ENCODE assay signal across 10 mouse cellular contexts in the genomic region with DNA sequence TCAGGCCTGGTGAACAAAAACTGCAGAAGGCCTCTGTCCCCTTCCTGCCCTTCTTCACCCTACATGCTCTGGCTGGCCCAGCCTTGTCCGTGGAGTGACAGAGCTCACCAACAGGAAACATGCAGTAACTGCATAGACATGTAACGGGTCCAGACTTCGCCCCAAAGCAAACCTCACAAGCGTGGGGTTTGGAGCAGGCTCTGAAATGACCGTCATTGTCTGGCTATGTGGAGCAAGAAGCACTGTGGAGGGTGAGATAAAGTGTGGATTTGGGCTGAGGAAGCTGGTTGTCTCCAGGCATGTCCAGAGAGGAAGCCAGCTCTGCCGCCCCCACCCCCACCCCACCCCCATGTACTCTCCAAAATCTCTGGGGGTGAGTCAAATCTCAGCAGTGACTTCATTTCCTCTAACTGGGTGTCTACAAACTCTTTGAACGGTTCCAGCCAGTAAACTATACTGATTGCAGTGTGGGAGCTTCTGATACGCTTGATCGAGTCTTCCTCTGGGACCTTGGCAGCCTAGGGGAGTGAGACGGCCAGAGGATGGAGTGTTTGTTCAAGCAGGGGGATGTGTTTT.
DNase-seq lines count a peak whose midpoint lies in the region; ATAC-seq and TF ChIP-seq lines count a peak whose summit lies in the region.
"Had no signal": no experiment of that assay in that cellular context is flagged by ENCODE, and none has a peak within 500 bp of the region (broad histone marks: within the 10 kb centered on the region; RNA-seq: fewer than 3 reads in every experiment).

No protein-coding gene starts in this region.

- ATAC-seq in midbrain, embryonic 15.5 days (replicated peaks) = no peak

- TF ChIP-seq EP300 in heart, adult 2 months (IDR thresholded peaks at IDR 0.05; ENCODE audit: insufficient read depth, low read depth, low read length) = peak; percentile 47; the same call in 1 of the 2 replicates

- no peak overlapping the region for H3K4me2 ChIP-seq in midbrain, embryonic 15.5 days
- H3K4me2 ChIP-seq: neural tube, embryonic 13.5 days had no signal

- peak overlapping the region; percentile 61 for H3K27ac ChIP-seq in heart, adult 2 months
- H3K27ac ChIP-seq in small intestine, adult 2 months (ENCODE audit: insufficient read depth, low read depth, low read length) = peak overlapping the region; percentile 7; the same call in 1 of the 2 replicates
- no peak overlapping the region for H3K27ac ChIP-seq in midbrain, embryonic 15.5 days
- H3K27ac ChIP-seq: neural tube, embryonic 13.5 days had no signal

- peaks cover 41% of the 10 kb centered on the region for H3K4me1 ChIP-seq in heart, adult 2 months (ENCODE audit: control insufficient read depth, insufficient read depth, low read length)
- H3K4me1 ChIP-seq in small intestine, adult 2 months (ENCODE audit: control insufficient read depth, insufficient read depth, insufficient read length, low read length) = peaks cover 4% of the 10 kb centered on the region
- H3K4me1 ChIP-seq in midbrain, embryonic 15.5 days = no peaks in the 10 kb centered on the region

- no peak for TF ChIP-seq POLR2A in heart, adult 2 months (IDR thresholded peaks at IDR 0.05; ENCODE audit: insufficient read depth, low read depth, low read length)
- no peak for TF ChIP-seq POLR2A in small intestine, adult 2 months (IDR thresholded peaks at IDR 0.05; ENCODE audit: low read depth, low read length)

- H3K9ac ChIP-seq in heart, adult 2 months (ENCODE audit: low read depth, low read length) = no peak overlapping the region
- no peak overlapping the region for H3K9ac ChIP-seq in midbrain, embryonic 15.5 days
- H3K9ac ChIP-seq: neural tube, embryonic 13.5 days had no signal

- no peaks in the 10 kb centered on the region for H3K9me3 ChIP-seq in midbrain, embryonic 15.5 days
- H3K9me3 ChIP-seq: neural tube, embryonic 13.5 days had no signal

- peaks cover 2% of the 10 kb centered on the region; the same call in 1 of the 2 replicates for H3K36me3 ChIP-seq in heart, adult 2 months (ENCODE audit: control insufficient read depth, insufficient read depth, low read length)
- peaks cover 12% of the 10 kb centered on the region for H3K36me3 ChIP-seq in small intestine, adult 2 months (ENCODE audit: control insufficient read depth, insufficient read depth, low read length)
- H3K36me3 ChIP-seq in midbrain, embryonic 15.5 days (replicated peaks) = no peaks in the 10 kb centered on the region
- H3K36me3 ChIP-seq: neural tube, embryonic 13.5 days had no signal

- DNase-seq in kidney, adult 18-20 months = peak; percentile 25
- no peak for DNase-seq in kidney, postnatal 36 days
- peak; percentile 67 to 76 for DNase-seq in heart, adult 2 months
- DNase-seq in kidney, postnatal 10 days = peak; percentile 58
- DNase-seq in spleen, postnatal 4 days (ENCODE audit: low spot score in 2 of 2) = no peak
- DNase-seq in layer of hippocampus, adult 18-20 months (ENCODE audit: low spot score in 2 of 2) = no peak

- intact Hi-C loops in heart, adult 2 months (cut with DNase I) = loop anchor here (5.0 kb wide), 1 partner anchor 72 kb away; a partner anchor contains a TSS

- no peaks in the 10 kb centered on the region for H3K79me2 ChIP-seq in heart, adult 2 months (replicated peaks; ENCODE audit: control insufficient read depth, insufficient read depth, low read length)

- no peak overlapping the region for H3K4me3 ChIP-seq in heart, adult 2 months
- H3K4me3 ChIP-seq in small intestine, adult 2 months (ENCODE audit: low read depth, low read length) = no peak overlapping the region
- H3K4me3 ChIP-seq in midbrain, embryonic 15.5 days = no peak overlapping the region
- H3K4me3 ChIP-seq: erythroblast, embryonic 14.5 days; neural tube, embryonic 13.5 days had no signal

- WGBS in heart, adult 2 months = 15% methylated on average over 10 of the region's 10 CpGs
- 75% methylated on average over 10 of the region's 10 CpGs for whole genome bisulfite sequencing in small intestine, adult 2 months
- 74% methylated on average over 10 of the region's 10 CpGs for WGBS in midbrain, embryonic 15.5 days

- peak; percentile 14; the same call in 1 of the 2 replicates for TF ChIP-seq CTCF in heart, adult 2 months (IDR thresholded peaks at IDR 0.05)
- TF ChIP-seq CTCF in small intestine, adult 2 months (IDR thresholded peaks at IDR 0.05; ENCODE audit: extremely low read depth, insufficient read length, insufficient replicate concordance, low read depth, low read length) = no peak

- no peaks in the 10 kb centered on the region for H3K27me3 ChIP-seq in heart, adult 2 months (ENCODE audit: control insufficient read depth, insufficient read depth, low read length)
- H3K27me3 ChIP-seq in small intestine, adult 2 months (ENCODE audit: control insufficient read depth, insufficient read depth, low read length) = no peaks in the 10 kb centered on the region
- no peaks in the 10 kb centered on the region for H3K27me3 ChIP-seq in midbrain, embryonic 15.5 days (replicated peaks)
- H3K27me3 ChIP-seq: neural tube, embryonic 13.5 days had no signal

Comparison
In these comparisons a context has a peak if more than half of its experiments do, and no peak if none do; other contexts are left out.
1. DNase-seq: peak in kidney, adult 18-20 months (single experiment), heart, adult 2 months (2 of 2) and kidney, postnatal 10 days (single experiment); none in kidney, postnatal 36 days (0 of 2), spleen, postnatal 4 days (0 of 2) and layer of hippocampus, adult 18-20 months (0 of 2).